In genomic region chr13:112067066-112067847, GRCm38 (mm10) we compare ENCODE assay signal across 11 mouse cellular contexts.
DNase-seq lines count a peak whose midpoint lies in the region; ATAC-seq lines count a peak whose summit lies in the region.
"Had no signal": no experiment of that assay in that cellular context is flagged by ENCODE, and none has a peak within 500 bp of the region (broad histone marks: within the 10 kb centered on the region; RNA-seq: fewer than 3 reads in every experiment).

No protein-coding gene starts in this region.

- no peaks in the 10 kb centered on the region for H3K9me3 ChIP-seq in intestine, embryonic 15.5 days
- H3K9me3 ChIP-seq: heart, embryonic 15.5 days had no signal

- intact Hi-C loops in gastrocnemius, postnatal 14 days (cut with DNase I; ENCODE audit: low total_unique reads), result no loop called here

- WGBS in intestine, embryonic 15.5 days, result 87% methylated on average over 20 of the region's 20 CpGs

- H3K4me1 ChIP-seq in intestine, embryonic 15.5 days (replicated peaks), result no peaks in the 10 kb centered on the region

- no peak overlapping the region for H3K4me3 ChIP-seq in intestine, embryonic 15.5 days (replicated peaks)
- H3K4me3 ChIP-seq: heart, embryonic 15.5 days had no signal

- H3K4me2 ChIP-seq in intestine, embryonic 15.5 days (replicated peaks), result no peak overlapping the region
- H3K4me2 ChIP-seq: heart, embryonic 15.5 days had no signal

- no peak for ATAC-seq in intestine, embryonic 15.5 days
- ATAC-seq: intestine, postnatal 0 days had no signal

- no peaks in the 10 kb centered on the region for H3K36me3 ChIP-seq in intestine, embryonic 15.5 days
- H3K36me3 ChIP-seq: heart, embryonic 15.5 days had no signal

- H3K9ac ChIP-seq in intestine, embryonic 15.5 days, result no peak overlapping the region
- H3K9ac ChIP-seq: heart, embryonic 15.5 days had no signal

- DNase-seq in kidney, adult 9 months, result peak; percentile 50
- DNase-seq in kidney, postnatal 4 days, result no peak
- peak; percentile 90 for DNase-seq in adrenal gland, adult 8-10 months
- DNase-seq in gastrocnemius, postnatal 14 days, result peak; percentile 44
- DNase-seq in ovary, postnatal 36 days (ENCODE audit: low spot score), result peak; percentile 63
- no peak for DNase-seq in layer of hippocampus, postnatal 36 days
- DNase-seq: cerebellum, adult 8-10 months; right cerebral cortex, postnatal 14 days had no signal

- no peak overlapping the region for H3K27ac ChIP-seq in intestine, embryonic 15.5 days
- H3K27ac ChIP-seq: heart, embryonic 15.5 days had no signal

- H3K27me3 ChIP-seq in intestine, embryonic 15.5 days (replicated peaks), result no peaks in the 10 kb centered on the region
- H3K27me3 ChIP-seq: heart, embryonic 15.5 days had no signal

Comparison
In these comparisons a context has a peak if more than half of its experiments do, and no peak if none do; other contexts are left out.
1. DNase-seq: peak in kidney, adult 9 months (single experiment), adrenal gland, adult 8-10 months (single experiment), gastrocnemius, postnatal 14 days (single experiment) and ovary, postnatal 36 days (single experiment); none in kidney, postnatal 4 days (0 of 2) and layer of hippocampus, postnatal 36 days (0 of 2).